Mouse (Mus musculus) urinary bladder, postnatal 10 days (tissue): ENCODE results near the gene Vps26a.

Experiments
- DNase-seq: peaks from one replicate; pipeline ENCODE4 v3.0.0; 2022; ENCODE audit warnings: low spot score

The Vps26a gene

DNA sequence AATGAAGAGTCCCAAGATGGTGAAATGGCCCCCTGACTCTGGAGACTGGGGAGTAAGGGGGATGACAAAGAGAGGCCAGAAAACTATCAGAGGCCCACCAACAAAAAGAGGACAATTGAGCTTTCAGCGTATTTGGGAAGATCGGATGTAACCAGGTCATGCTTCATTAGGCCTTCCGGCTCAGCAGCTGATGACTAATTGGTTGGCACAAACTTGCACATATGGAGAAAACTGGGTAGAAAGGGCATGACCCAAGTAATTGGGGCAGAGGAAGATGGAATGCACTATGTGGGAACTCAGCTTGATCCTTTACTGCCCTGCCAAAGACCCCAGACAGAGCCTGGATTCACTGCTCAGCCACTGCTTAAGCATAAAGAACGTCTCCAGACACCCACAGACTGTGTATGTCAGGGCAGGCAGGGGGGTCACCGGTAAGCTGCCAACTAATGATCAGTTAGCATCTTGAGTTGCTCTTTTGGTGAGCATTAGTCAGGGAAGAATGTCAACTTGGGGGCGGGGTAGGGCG is 67.7 kb downstream of the Vps26a start:
- DNase-seq = no peak

DNA sequence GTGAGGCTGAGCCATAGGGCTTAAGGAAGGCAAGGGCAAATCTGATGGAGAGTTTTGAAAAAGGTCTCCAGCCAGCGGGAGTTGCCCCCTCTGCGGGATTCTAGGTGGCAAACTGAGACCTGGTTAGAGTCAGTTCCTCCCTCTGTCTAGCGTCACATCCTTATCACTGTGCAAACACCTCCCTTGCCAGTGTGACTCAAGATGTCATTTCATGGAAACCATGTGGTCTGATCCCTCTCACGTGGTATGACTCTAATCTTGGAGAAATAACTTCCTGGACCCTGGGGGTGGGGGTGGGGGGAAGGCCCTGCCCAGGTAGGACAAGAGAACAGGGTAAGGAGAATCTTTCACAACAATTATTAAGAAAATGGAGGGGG is 73.0 kb downstream of the Vps26a start:
- DNase-seq = no peak

DNA sequence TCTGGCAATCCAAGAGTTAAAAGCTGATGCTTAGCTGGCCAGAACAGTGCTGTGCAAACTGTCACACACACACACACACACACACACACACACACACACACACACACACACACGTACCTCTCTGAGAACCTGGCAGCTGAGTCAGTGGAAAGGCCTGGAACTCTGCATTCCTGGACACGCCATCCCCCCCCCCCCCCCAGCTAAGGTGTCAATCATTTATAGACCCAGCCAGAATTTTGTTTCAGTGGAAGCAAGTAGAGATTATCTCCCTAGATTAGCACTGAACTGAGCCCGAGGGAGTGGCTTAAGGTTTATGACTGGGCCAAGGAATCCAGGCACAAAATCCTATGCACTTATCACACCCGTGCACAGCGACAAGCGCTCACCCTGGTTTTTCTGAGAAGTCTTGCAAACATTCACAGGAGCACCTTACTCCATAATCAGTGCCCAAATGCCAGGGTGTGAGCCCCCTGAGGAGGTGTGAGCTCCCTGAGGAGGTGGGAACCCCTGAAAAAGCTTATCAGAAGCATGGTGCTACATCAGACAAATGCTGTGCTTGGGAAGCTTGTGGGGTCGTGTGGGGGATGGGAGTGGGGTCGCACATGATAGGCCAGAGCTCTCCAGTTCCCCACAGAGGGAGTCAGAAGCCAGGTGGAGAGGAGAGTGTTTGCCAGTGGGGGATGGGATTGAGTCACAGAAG is 73.5 kb downstream of the Vps26a start:
- no peak for DNase-seq

DNA sequence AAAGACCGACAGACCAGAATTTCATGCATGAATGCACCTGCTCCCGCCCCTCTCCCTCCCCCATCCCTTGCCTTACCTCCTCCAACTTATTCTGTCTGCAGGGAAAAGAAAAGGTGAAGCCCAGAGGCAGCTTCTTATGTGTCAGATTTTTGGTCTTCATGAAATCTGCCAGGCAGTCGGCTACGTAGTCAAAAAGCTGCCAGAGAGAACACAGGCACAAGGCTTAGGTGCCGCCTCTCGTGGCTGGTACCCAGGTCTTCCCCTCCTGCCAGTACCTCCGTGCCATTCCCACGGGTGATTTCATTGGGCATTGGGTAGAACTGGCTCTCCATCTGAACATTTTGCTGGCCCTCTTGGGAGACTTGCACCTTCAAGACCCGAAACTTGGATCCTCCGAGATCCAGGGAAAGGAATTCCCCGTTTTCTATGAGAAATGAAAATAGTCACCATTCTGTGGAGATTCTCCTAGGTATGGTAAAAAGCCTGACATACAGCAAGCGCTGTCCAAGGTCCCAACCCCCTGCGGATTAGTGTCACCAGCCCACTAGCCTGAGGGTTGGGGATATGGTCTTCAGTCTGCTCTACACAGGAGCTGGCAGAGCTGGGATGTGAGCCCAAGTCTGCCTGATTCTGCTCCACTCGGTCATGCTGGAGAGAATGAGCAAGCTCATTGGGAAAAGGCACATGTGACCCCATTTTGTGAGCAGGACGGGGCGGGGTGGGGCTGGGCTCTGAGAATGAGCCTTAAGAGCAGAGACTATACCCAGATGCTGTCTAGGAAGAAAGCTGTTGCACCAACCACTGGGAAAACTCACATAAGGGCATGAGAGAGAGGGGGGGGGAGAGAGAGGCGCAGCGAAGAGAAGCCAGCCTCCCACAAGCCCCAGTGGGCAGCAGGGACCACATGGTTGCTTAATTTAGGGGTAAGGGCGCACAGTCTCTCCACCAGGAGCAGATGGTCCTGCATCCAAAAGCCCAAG is 74.9 kb downstream of the Vps26a start:
- no peak for DNase-seq

DNA sequence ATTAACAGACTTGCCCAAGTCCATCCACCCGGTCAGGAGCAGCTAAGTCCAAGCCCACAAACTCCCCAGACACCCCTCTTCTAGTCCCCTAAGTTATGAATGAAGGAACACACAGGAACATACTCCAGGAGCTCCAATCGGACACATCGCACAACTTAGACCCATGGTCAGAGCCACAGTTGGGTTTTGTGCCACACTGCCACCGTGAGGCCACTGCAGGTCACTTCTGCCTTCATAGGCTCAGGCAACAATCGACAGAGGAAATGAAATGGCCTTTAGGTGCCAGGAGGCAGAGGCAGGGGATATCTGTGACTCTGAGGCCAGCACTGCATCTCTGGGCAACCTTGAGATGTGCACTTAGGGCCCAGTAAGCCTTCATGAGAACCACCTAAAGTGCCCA is 75.7 kb downstream of the Vps26a start:
- DNase-seq = no peak
